Mouse (Mus musculus): ENCODE data around the gene Klrc2.
"Not testable (repeated sequence)": the region's sequence is repeated elsewhere in the genome, so short reads cannot be mapped to it uniquely, and the experiment has no call there.

The Klrc2 gene

DNA sequence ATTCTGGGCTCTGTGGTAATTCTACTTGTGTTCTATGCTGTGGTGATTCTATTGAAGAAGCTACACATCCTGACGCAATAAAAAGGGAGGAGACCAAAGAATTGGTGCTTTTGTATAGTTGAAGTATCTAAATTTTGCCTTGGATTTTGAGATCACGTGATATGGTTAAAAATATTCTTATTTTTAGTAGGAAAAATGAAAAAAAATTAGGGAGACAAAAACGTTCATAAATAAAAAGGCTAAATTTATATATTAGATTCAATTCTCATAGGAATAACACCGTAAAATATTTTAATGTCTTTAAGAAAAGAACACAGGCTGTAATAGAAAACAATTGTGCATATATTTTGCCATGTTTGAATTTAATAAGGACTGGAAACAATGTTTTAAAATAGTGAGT lies at the start of gene Klrc2:
TSS of gene Klrc2 (minus strand) at position 101 of the 400 bp plus-strand sequence.
- not testable (repeated sequence) for DNase-seq (ENCODE audit: low spot score in 2 of 2)

DNA sequence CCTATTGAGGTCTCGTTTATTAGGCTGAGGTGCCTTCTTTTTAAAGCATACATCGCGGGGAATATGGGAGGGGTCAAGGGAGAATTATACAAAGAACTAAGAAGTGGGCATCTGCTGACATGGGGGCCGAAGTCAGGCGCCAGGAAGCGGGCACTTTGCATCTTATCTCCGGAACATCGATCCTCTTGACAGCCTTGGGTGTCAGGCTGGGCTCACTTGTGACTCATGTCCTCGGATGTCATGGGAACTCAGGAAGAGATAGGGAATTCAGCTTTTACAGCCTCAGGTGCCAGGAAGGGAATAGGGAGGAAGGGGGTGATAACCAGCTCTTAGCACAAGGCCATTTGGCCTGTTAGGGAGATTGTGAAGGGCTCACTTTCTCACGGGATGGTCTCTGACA lies 30.9 kb upstream of the Klrc2 start:
- not testable (repeated sequence) for DNase-seq (ENCODE audit: low spot score in 2 of 2)

DNA sequence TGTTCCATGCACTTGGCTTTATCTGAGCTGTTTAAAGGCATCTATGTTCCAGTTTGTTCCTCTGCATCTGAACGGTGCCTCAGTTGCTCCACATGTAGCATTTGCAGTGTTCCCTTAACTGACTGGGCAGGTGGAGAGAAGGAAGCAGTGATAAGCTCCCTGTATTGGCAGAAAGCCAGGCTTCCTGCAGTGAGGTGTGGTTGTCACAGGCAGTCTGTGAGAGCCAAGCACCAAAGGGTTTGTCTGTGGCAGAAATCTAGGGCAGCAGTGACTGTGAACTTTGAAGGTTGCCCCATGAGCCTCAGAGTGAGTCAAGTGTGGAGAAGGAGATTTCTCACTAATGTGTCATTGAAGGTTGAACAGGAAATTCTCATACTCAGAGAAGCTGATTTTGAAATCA lies 19.9 kb upstream of the Klrc2 start:
- DNase-seq (ENCODE audit: low spot score in 2 of 2) = no peak

DNA sequence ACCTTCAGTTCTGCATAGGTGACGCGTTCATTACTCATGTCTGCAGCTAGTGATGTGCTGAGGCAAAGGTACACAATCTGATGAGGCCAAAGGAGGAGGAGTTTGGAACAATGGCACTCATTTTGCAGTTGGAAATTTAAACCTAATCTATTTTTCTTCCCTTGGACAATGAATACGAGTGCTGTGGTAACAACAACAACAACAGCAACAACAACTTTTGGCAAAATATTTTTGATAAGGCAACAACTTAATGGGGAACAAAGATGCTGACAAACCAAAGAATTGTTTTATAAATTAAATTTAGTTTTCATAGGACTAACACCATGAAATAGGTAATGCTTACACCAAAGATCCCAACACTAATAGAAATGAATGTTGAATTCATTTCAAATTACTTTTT lies 18.4 kb upstream of the Klrc2 start, which contains the start of gene Klrc1:
TSS of gene Klrc1 (minus strand) at position 101 of the 400 bp plus-strand sequence.
- no peak for DNase-seq (ENCODE audit: low spot score in 2 of 2)

DNA sequence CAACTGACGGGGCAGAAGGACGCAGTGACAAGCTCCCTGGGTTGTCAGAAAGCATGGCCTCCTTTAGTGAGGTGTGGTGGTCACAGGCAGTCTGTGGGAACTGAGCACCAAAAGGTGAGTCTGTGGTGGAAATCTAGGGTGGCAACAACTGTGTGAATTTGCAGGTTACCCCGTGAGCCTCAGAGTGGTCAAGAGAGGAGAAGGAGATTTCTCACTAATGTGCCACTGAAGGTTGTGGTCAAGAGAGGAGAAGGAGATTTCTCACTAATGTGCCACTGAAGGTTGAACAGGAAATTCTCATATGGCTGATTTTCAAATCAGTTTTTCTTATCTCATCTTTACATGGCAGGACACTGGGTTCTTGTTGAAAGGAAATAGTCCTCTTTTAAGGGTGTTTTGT lies 812 bp upstream of the Klrc2 start:
- not testable (repeated sequence) for DNase-seq (ENCODE audit: low spot score in 2 of 2)

DNA sequence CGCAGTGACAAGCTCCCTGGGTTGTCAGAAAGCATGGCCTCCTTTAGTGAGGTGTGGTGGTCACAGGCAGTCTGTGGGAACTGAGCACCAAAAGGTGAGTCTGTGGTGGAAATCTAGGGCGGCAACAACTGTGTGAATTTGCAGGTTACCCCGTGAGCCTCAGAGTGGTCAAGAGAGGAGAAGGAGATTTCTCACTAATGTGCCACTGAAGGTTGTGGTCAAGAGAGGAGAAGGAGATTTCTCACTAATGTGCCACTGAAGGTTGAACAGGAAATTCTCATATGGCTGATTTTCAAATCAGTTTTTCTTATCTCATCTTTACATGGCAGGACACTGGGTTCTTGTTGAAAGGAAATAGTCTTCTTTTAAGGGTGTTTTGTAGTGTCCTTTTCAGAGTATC lies 16.4 kb downstream of the Klrc2 start:
- DNase-seq (ENCODE audit: low spot score in 2 of 2) = not testable (repeated sequence)

DNA sequence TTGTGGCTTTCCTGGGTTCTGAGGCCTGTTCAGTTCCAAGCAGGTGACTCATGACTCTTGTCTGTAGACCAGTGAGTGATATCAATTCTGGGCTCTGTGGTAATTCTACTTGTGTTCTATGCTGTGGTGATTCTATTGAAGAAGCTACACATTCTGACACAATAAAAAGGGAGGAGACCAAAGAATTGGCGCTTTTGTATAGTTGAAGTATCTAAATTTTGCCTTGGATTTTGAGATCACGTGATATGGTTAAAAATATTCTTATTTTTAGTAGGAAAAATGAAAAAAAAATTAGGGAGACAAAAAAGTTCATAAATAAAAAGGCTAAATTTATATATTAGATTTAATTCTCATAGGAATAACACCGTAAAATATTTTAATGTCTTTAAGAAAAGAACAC lies 17.3 kb downstream of the Klrc2 start, which contains the start of gene Klrc3:
TSS of gene Klrc3 (minus strand) at position 101 of the 400 bp plus-strand sequence.
- not testable (repeated sequence) for DNase-seq (ENCODE audit: low spot score in 2 of 2)

DNA sequence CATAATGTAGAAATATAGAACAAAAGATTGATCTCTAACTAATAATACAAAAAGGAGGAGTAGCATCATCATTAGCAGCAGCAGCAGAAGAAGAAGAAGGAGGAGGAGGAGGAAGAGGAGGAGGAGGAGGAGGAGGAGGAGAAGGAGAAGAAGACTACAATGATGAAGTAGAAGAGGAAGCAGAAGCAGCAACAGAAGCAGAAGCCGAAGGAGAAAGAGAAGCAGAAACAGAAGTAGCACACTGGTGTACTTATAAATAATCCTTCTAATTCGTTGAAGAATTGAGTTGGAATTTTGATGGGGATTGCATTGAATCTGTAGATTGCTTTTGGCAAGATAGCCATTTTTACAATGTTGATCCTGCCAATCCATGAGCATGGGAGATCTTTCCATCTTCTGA lies 29.4 kb downstream of the Klrc2 start:
- not testable (repeated sequence) for DNase-seq (ENCODE audit: low spot score in 2 of 2)

DNA sequence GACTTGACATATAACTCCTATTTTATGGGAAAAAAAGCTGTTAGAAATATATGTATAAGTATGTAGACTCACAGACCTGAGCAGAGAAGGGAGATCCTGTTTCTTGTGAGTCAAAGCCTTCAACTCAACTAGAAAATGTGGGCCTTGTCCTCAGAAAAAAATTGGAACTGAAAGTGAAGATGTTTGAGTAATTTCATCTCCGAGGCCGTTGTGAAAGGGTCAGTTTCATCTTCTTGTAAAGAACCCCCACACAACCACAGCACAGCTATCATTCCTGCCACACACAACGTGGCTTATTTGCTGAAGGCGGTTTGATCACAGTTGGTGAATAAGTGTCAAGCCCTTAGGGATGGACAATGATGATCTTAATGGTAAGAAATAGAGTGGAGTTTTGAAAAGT lies 36.8 kb downstream of the Klrc2 start, which contains the start of gene Klrk1:
TSS of gene Klrk1 (minus strand) at position 130 of the 400 bp plus-strand sequence.
- no peak for DNase-seq (ENCODE audit: low spot score in 2 of 2)

DNA sequence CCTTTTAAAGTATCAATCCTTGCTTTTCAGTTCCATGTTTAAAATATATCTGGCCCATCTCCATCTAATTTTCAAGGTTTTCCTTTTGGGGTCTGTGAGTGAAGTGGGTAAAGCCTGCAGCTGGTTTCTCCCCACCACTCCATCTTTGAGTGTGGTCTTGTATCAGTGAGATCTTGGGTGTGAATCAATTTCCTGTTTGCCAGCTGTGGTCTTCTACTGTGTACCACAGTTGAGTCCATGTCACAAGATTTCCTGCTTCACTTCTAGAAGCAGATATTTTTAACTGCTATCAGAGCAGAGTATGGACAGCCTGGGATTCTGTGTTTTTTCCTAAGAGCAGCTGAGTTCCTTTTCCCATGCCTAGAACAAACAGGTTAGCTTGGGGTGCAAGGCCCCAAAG lies 52.1 kb downstream of the Klrc2 start:
- DNase-seq (ENCODE audit: low spot score in 2 of 2) = no peak

Data from frontal cortex, postnatal 10 days (tissue).